Mouse (Mus musculus) T-cell, adult 66 days (primary cell): ENCODE results near the gene Lce1f. TPM values are rescaled to one million over a fixed set of nuclear protein-coding genes. Genes with fewer than 3 reads are reported as not detected.

Experiments used
- total RNA-seq, 2 experiments: library from RNA; stranded (reverse); gene quantifications; 3 replicates in 1 of 2; 4 replicates in 1 of 2; pipeline ENCODE4 v1.2.4; 2023

Lce1f gene
- not detected for total RNA-seq

DNA sequence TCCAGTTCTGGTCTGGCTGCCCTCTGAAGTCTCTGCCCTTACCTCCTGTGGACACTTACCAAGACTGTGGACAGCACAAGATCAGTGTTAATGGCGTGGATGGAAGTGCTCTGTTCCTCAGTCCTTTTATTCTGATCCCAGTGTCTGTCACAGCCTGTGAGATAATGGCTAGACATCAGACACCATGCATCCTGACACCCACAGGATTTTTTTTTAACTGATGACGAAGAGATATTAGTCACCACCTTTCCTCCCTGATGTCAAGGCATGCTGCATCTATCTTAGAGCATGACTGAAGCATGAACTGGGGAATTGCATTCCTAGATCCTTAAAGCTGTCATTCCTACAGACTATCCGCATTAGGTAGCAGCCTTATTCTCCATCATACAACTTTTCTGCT, at the start of gene Lce1f:
Gene Lce1f (minus strand): TSS at position 101 of the 400 bp plus-strand sequence.

GRCm38 (mm10) chr3:92764965-92765364, 44.8 kb upstream of the Lce1f start, which contains the start of gene Lce1h:
Lce1h (minus strand) TSS chr3:92765065.

DNA sequence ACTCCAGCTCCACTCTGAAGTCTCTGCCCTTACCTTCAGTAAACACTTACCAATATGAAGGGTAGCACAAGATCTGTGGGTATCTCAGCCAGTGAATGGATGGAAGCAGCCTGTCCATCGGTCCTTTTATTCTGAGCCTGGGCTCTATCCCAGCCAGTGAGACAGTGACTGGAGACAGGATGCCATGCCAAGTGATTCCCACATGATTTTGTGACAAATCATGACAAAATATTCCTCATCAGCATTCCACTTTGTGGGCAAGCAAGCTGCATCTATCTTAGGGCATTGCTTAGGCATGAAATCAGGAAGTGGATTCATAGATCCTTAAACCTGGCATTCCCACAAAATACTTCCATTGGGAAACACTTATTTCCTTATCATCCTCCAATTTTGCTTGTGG, 32.1 kb upstream of the Lce1f start, which contains the start of gene Lce1g:
Gene Lce1g (minus strand): TSS at position 101 of the 400 bp plus-strand sequence.

GRCm38 (mm10) chr3:92738996-92739395, 18.8 kb upstream of the Lce1f start, which contains the start of gene Gm38119:
Gm38119 (minus strand) TSS chr3:92739096.

GRCm38 (mm10) chr3:92708974-92709373, 11.2 kb downstream of the Lce1f start, which contains the start of gene Lce1e:
Lce1e (minus strand) TSS chr3:92709074.

GRCm38 (mm10) chr3:92687110-92687509, 33.0 kb downstream of the Lce1f start, which contains the start of gene Lce1d:
Lce1d (minus strand) TSS chr3:92687210.

GRCm38 (mm10) chr3:92678947-92679346, 41.2 kb downstream of the Lce1f start, which contains the start of gene Lce1c:
Lce1c (plus strand) TSS chr3:92679247.

GRCm38 (mm10) chr3:92670215-92670614, 49.9 kb downstream of the Lce1f start, which contains the start of gene Lce1a2:
Lce1a2 (minus strand) TSS chr3:92670315.

Other genes starting within 250 kb of the Lce1f start
- gene Sprr1a, start 234.5 kb downstream of the Lce1f start, total RNA-seq: not detected
- not detected for gene Sprr4, start 219.9 kb downstream of the Lce1f start, total RNA-seq
- not detected for gene 2310046K23Rik, start 185.8 kb downstream of the Lce1f start, total RNA-seq
- gene Ivl, start 146.6 kb downstream of the Lce1f start, total RNA-seq: not detected
- not detected for gene Smcp, start 131.4 kb downstream of the Lce1f start, total RNA-seq
- gene 2210017I01Rik, start 112.9 kb downstream of the Lce1f start, total RNA-seq: not detected
- gene Lce6a, start 98.7 kb downstream of the Lce1f start, total RNA-seq: not detected
- gene Lce1a1, start 72.0 kb downstream of the Lce1f start, total RNA-seq: not detected
- gene Lce1b, start 63.4 kb downstream of the Lce1f start, total RNA-seq: not detected
- not detected for gene Lce1a2, start 50.0 kb downstream of the Lce1f start, total RNA-seq
- gene Lce1c, start 41.1 kb downstream of the Lce1f start, total RNA-seq: not detected
- gene Lce1d, start 33.1 kb downstream of the Lce1f start, total RNA-seq: not detected
- gene Lce1e, start 11.3 kb downstream of the Lce1f start, total RNA-seq: not detected
- not detected for gene Gm38119, start 18.7 kb upstream of the Lce1f start, total RNA-seq
- gene Lce1g, start 32.0 kb upstream of the Lce1f start, total RNA-seq: not detected
- gene Lce1h, start 44.7 kb upstream of the Lce1f start, total RNA-seq: not detected
- gene Lce1i, start 58.5 kb upstream of the Lce1f start, total RNA-seq: not detected
- gene Lce1j, start 70.2 kb upstream of the Lce1f start, total RNA-seq: not detected
- not detected for gene Lce1k, start 87.5 kb upstream of the Lce1f start, total RNA-seq
- not detected for gene Kprp, start 106.9 kb upstream of the Lce1f start, total RNA-seq
- gene Lce1l, start 130.9 kb upstream of the Lce1f start, total RNA-seq: not detected
- gene 2310050C09Rik, start 149.9 kb upstream of the Lce1f start, total RNA-seq: not detected
- not detected for gene Lce3a, start 205.9 kb upstream of the Lce1f start, total RNA-seq
- gene Lce3b, start 212.6 kb upstream of the Lce1f start, total RNA-seq: not detected
- gene Lce3c, start 224.1 kb upstream of the Lce1f start, total RNA-seq: not detected
- not detected for gene Lce3d, start 237.0 kb upstream of the Lce1f start, total RNA-seq
- not detected for gene Lce3e, start 246.7 kb upstream of the Lce1f start, total RNA-seq